Mouse (Mus musculus): Measurements from ENCODE around the gene Cyfip2. TPM values are rescaled to one million over a fixed set of nuclear protein-coding genes. Genes with fewer than 3 reads are reported as not detected.
A peak's percentile ranks its signal among the peaks of the same experiment; 100 is the strongest.

Cyfip2 gene
- polyA plus RNA-seq, 1 experiment from 2014 or later = 3.4 TPM

GRCm38 (mm10) chr11:46273969-46274368, 38.7 kb downstream of the Cyfip2 start:
- no peaks in the 10 kb centered on the region for H3K27me3 ChIP-seq (replicated peaks; ENCODE audit: insufficient read depth, low read length)
- H3K9me3 ChIP-seq (ENCODE audit: low read length) = no peaks in the 10 kb centered on the region
- ATAC-seq (no peak), DNase-seq (ENCODE audit: low spot score) (no peak)
- H3K4me3 ChIP-seq (ENCODE audit: low read depth, low read length) = no peak overlapping the region
- H3K9ac ChIP-seq (replicated peaks; ENCODE audit: low read depth) = no peak overlapping the region
- H3K4me2 ChIP-seq (replicated peaks; ENCODE audit: low read depth, low read length) = no peak overlapping the region
- TF ChIP-seq CTCF (IDR thresholded peaks at IDR 0.05) (no peak; the same call in 1 of the 2 replicates), EP300 (IDR thresholded peaks at IDR 0.05) (no peak)
- no peak overlapping the region for H3K27ac ChIP-seq (ENCODE audit: low read length)
- no peaks in the 10 kb centered on the region for H3K4me1 ChIP-seq (ENCODE audit: insufficient read depth, low read depth, low read length)
- 89% methylated on average over 3 of the region's 3 CpGs for WGBS
- no peaks in the 10 kb centered on the region for H3K36me3 ChIP-seq (ENCODE audit: insufficient read depth, low read length)

- DNase-seq (ENCODE audit: low spot score) (no peak), ATAC-seq (no peak)
- Histone ChIP-seq H3K4me3 (ENCODE audit: low read depth, low read length) (no peak overlapping the region), H3K27me3 (replicated peaks; ENCODE audit: insufficient read depth, low read length) (no peaks in the 10 kb centered on the region), H3K9me3 (ENCODE audit: low read length) (no peaks in the 10 kb centered on the region), H3K4me2 (replicated peaks; ENCODE audit: low read depth, low read length) (no peak overlapping the region), H3K4me1 (ENCODE audit: insufficient read depth, low read depth, low read length) (no peaks in the 10 kb centered on the region), H3K36me3 (ENCODE audit: insufficient read depth, low read length) (no peaks in the 10 kb centered on the region), H3K9ac (replicated peaks; ENCODE audit: low read depth) (no peak overlapping the region), H3K27ac (ENCODE audit: low read length) (no peak overlapping the region)
- whole genome bisulfite sequencing = 72% methylated on average over 8 of the region's 8 CpGs
- TF ChIP-seq CTCF (IDR thresholded peaks at IDR 0.05) = no peak
- no peak for TF ChIP-seq EP300 (IDR thresholded peaks at IDR 0.05)
Measured at GRCm38 (mm10) chr11:46272058-46272681, 40.5 kb downstream of the Cyfip2 start.

- whole genome bisulfite sequencing = 43% methylated on average over 3 of the region's 3 CpGs
- Histone ChIP-seq H3K27me3 (replicated peaks; ENCODE audit: insufficient read depth, low read length) (no peaks in the 10 kb centered on the region), H3K4me3 (ENCODE audit: low read depth, low read length) (no peak overlapping the region), H3K9ac (replicated peaks; ENCODE audit: low read depth) (no peak overlapping the region), H3K9me3 (ENCODE audit: low read length) (no peaks in the 10 kb centered on the region), H3K27ac (ENCODE audit: low read length) (no peak overlapping the region), H3K4me1 (ENCODE audit: insufficient read depth, low read depth, low read length) (no peaks in the 10 kb centered on the region; the same call in 1 of the 2 replicates), H3K4me2 (replicated peaks; ENCODE audit: low read depth, low read length) (no peak overlapping the region), H3K36me3 (ENCODE audit: insufficient read depth, low read length) (no peaks in the 10 kb centered on the region)
- DNase-seq (ENCODE audit: low spot score) (no peak), ATAC-seq (no peak)
- TF ChIP-seq CTCF (IDR thresholded peaks at IDR 0.05) (no peak), EP300 (IDR thresholded peaks at IDR 0.05) (no peak)
Measured at GRCm38 (mm10) chr11:46269893-46270292, 42.8 kb downstream of the Cyfip2 start.

GRCm38 (mm10) chr11:46269391-46269790, 43.3 kb downstream of the Cyfip2 start:
- TF ChIP-seq CTCF (IDR thresholded peaks at IDR 0.05) (no peak), EP300 (IDR thresholded peaks at IDR 0.05) (no peak)
- no peak overlapping the region for H3K4me2 ChIP-seq (replicated peaks; ENCODE audit: low read depth, low read length)
- no peak overlapping the region for H3K9ac ChIP-seq (replicated peaks; ENCODE audit: low read depth)
- no peak overlapping the region for H3K27ac ChIP-seq (ENCODE audit: low read length)
- ATAC-seq (no peak), DNase-seq (ENCODE audit: low spot score) (no peak)
- H3K27me3 ChIP-seq (replicated peaks; ENCODE audit: insufficient read depth, low read length) = no peaks in the 10 kb centered on the region
- no peak overlapping the region for H3K4me3 ChIP-seq (ENCODE audit: low read depth, low read length)
- H3K9me3 ChIP-seq (ENCODE audit: low read length) = no peaks in the 10 kb centered on the region
- 67% methylated on average over 9 of the region's 9 CpGs for WGBS
- no peaks in the 10 kb centered on the region for H3K36me3 ChIP-seq (ENCODE audit: insufficient read depth, low read length)
- no peaks in the 10 kb centered on the region; the same call in 1 of the 2 replicates for H3K4me1 ChIP-seq (ENCODE audit: insufficient read depth, low read depth, low read length)

- Histone ChIP-seq H3K27me3 (replicated peaks; ENCODE audit: insufficient read depth, low read length) (no peaks in the 10 kb centered on the region), H3K4me3 (ENCODE audit: low read depth, low read length) (no peak overlapping the region), H3K27ac (ENCODE audit: low read length) (no peak overlapping the region), H3K4me1 (ENCODE audit: insufficient read depth, low read depth, low read length) (no peaks in the 10 kb centered on the region; the same call in 1 of the 2 replicates), H3K4me2 (replicated peaks; ENCODE audit: low read depth, low read length) (no peak overlapping the region), H3K36me3 (ENCODE audit: insufficient read depth, low read length) (no peaks in the 10 kb centered on the region), H3K9ac (replicated peaks; ENCODE audit: low read depth) (no peak overlapping the region), H3K9me3 (ENCODE audit: low read length) (no peaks in the 10 kb centered on the region)
- TF ChIP-seq EP300 (IDR thresholded peaks at IDR 0.05) = no peak
- peak; percentile 84 for TF ChIP-seq CTCF (IDR thresholded peaks at IDR 0.05)
- ATAC-seq = no peak
- DNase-seq (ENCODE audit: low spot score) = peak; percentile 51
- 22% methylated on average over 7 of the region's 7 CpGs for whole genome bisulfite sequencing
Measured at GRCm38 (mm10) chr11:46268991-46269390, 43.7 kb downstream of the Cyfip2 start.

GRCm38 (mm10) chr11:46265031-46265786, 47.5 kb downstream of the Cyfip2 start:
- H3K27ac ChIP-seq (ENCODE audit: low read length) = no peak overlapping the region
- 0 out of 2 replicates have a peak, but pooled peaks have one; percentile 14 for ATAC-seq
- 60% methylated on average over 11 of the region's 11 CpGs for WGBS

More at GRCm38 (mm10) chr11:46265031-46265786, 47.5 kb downstream of the Cyfip2 start:
- Histone ChIP-seq H3K9me3 (ENCODE audit: low read length) (no peaks in the 10 kb centered on the region), H3K4me2 (replicated peaks; ENCODE audit: low read depth, low read length) (no peak overlapping the region), H3K9ac (replicated peaks; ENCODE audit: low read depth) (no peak overlapping the region), H3K4me3 (ENCODE audit: low read depth, low read length) (no peak overlapping the region), H3K27me3 (replicated peaks; ENCODE audit: insufficient read depth, low read length) (no peaks in the 10 kb centered on the region), H3K4me1 (ENCODE audit: insufficient read depth, low read depth, low read length) (no peaks in the 10 kb centered on the region; the same call in 1 of the 2 replicates), H3K36me3 (ENCODE audit: insufficient read depth, low read length) (no peaks in the 10 kb centered on the region)
- TF ChIP-seq CTCF (IDR thresholded peaks at IDR 0.05) (no peak), EP300 (IDR thresholded peaks at IDR 0.05) (no peak)
- DNase-seq (ENCODE audit: low spot score) = no peak
